Mouse (Mus musculus): Measurements from ENCODE around the gene Gm49345. TPM values are rescaled to one million over a fixed set of nuclear protein-coding genes. Genes with fewer than 3 reads are reported as not detected.
A peak's percentile ranks its signal among the peaks of the same experiment; 100 is the strongest.

Gm49345 gene
- total RNA-seq (2017) = not detected in 2 replicates

DNA sequence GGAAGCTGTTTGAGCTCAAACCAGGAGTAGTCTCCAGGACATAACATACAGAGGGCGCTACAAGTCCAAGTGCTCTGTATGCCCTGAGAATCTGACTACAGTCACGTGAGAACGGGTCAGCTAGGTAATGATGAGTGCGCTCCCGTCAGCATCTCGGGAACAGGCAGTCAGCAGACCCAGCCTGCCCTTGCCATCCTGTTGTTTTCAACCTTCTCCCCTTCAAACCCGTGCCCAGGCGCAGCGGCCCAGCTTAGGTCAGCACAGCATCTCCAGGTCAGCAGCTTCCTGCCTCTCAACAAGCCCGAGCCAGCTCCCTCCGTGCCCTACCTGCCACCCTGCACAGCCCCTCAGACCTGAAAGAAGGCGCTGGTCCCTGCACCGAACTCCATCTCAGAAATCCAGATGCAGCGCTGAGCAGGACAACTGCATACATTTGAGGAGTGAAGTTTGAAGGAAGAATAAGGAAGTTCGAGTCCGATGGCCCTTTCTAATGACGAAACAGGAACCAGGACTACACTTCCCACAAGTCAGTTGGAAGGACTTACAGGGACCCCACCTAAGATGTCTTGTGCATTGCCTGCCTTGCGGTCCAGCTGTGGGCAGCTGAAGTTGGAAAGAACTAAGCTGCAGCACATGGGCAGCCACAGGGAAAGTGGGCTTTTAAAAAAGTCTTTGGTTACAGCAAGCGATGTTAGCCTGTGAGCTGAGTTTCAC lies at the start of gene Gm49345, which contains the start of gene Zfp729a:
Gm49345 (minus strand) TSS at position 476 of the 714 bp plus-strand sequence.
Zfp729a (minus strand) TSS at position 498 of the 714 bp plus-strand sequence.
- peak; percentile 98 to 99 for ATAC-seq (replicated peaks in 1 of 2; ENCODE audit: insufficient read depth in 1 of 2, low FRiP score in 2 of 2, low TSS enrichment in 1 of 2, low read depth in 1 of 2, poor library complexity in 2 of 2, severe bottlenecking in 2 of 2)

GRCm38 (mm10) chr13:67686971-67687370 lies 49.4 kb upstream of the Gm49345 start, which contains the start of gene Zfp738:
Zfp738 (minus strand) TSS chr13:67687071.
- ATAC-seq (replicated peaks in 1 of 2; ENCODE audit: insufficient read depth in 1 of 2, low FRiP score in 2 of 2, low TSS enrichment in 1 of 2, low read depth in 1 of 2, poor library complexity in 2 of 2, severe bottlenecking in 2 of 2) = no peak

GRCm38 (mm10) chr13:67683841-67684240 lies 46.3 kb upstream of the Gm49345 start:
- peak in 1 of 2 experiments; percentile 19; a peak in 1 of 4 replicates for ATAC-seq (replicated peaks in 1 of 2; ENCODE audit: insufficient read depth in 1 of 2, low FRiP score in 2 of 2, low TSS enrichment in 1 of 2, low read depth in 1 of 2, poor library complexity in 2 of 2, severe bottlenecking in 2 of 2)

DNA sequence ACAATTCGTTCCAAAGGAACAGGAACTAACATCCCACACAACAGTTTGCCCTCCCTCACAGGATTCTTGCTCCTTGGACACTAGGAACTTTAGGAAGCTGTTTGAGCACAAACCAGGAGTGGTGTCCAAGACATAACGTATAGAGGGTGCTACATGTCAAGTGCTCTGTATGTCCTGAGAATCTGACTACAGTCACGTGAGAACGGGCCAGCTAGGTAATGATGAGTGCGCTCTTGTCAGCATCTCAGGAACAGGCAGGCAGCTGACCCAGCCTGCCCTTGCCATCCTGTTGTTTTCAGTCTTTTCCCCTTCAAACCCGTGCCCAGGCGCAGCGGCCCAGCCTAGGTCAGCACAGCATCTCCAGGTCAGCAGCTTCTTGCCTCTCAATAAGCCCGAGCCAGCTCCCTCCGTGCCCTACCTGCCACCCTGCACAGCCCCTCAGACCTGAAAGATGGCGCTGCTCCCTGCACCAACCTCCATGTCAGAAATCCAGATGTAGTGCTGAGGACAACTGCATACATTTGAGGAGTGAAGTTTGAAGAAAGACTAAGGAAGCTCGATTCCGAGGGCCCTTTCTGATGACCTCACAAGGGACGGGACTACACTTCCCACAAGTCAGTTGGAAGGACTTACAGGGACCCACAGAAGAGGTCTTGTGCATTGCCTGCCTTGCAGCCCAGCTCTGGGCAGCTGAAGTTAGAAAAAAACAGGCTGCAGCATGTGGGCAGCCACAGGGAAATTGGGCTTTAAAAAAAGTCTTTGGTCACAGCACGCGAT lies 45.6 kb upstream of the Gm49345 start:
- ATAC-seq (replicated peaks in 1 of 2; ENCODE audit: insufficient read depth in 1 of 2, low FRiP score in 2 of 2, low TSS enrichment in 1 of 2, low read depth in 1 of 2, poor library complexity in 2 of 2, severe bottlenecking in 2 of 2) = peak; percentile 100

DNA sequence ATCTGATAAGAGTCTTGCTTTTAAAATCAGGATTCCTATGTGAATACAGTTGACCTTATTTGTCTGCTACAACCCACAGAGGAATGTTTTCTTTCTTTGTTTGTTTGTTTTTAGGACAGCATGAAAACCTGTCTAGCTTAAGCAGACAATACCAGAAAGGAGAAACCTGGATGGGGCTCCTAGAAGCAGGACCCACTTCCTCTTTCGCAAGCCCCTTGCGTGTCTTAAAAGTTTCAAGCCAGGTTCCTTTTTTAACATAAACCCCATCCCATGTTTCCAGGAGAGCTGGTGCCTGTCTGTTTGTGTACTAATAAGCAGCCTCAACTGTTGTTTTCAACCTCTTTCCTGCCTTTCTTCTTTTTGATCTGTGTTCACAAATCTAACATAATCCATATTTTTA lies 37.3 kb upstream of the Gm49345 start:
- no peak for ATAC-seq (replicated peaks in 1 of 2; ENCODE audit: insufficient read depth in 1 of 2, low FRiP score in 2 of 2, low TSS enrichment in 1 of 2, low read depth in 1 of 2, poor library complexity in 2 of 2, severe bottlenecking in 2 of 2)

DNA sequence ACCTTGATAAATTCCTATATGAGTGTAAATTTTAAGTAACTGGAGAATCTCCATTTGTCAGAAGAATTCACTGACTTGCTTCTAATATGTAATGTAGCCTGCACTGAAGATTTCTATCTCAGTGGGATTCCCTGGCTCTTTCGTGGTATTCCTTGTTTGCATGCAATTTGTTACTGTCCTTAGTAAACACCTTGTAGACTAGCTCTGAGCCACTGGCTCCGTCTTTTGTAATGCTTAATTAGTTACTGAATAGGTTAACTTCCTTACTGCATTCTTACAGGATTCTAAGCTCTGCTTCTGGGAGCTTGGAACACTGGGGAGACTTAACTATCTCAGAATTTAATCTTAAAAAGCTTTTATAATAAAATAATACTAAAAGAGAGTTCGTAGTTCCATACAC lies 14.9 kb upstream of the Gm49345 start:
- no peak for ATAC-seq (replicated peaks in 1 of 2; ENCODE audit: insufficient read depth in 1 of 2, low FRiP score in 2 of 2, low TSS enrichment in 1 of 2, low read depth in 1 of 2, poor library complexity in 2 of 2, severe bottlenecking in 2 of 2)

DNA sequence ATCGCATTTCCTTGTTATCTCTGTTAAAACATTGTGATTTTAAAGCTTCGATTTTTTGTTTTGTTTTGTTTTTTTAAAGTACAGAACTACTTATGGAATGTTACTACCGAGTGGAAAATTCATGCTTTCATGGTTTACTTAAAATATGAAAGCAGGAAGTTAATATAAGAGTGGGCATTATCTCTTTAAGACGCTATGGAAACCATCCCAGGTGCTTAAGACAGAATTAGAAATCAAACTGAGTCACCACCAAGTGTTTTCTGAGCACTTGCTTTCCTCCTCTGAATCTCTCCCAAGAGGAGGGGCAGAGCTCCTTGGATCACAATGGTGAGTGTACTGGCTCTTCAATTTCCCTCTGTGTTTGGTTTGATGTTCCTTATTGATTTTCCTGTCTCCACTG lies 27.5 kb downstream of the Gm49345 start:
- no peak for ATAC-seq (replicated peaks in 1 of 2; ENCODE audit: insufficient read depth in 1 of 2, low FRiP score in 2 of 2, low TSS enrichment in 1 of 2, low read depth in 1 of 2, poor library complexity in 2 of 2, severe bottlenecking in 2 of 2)

DNA sequence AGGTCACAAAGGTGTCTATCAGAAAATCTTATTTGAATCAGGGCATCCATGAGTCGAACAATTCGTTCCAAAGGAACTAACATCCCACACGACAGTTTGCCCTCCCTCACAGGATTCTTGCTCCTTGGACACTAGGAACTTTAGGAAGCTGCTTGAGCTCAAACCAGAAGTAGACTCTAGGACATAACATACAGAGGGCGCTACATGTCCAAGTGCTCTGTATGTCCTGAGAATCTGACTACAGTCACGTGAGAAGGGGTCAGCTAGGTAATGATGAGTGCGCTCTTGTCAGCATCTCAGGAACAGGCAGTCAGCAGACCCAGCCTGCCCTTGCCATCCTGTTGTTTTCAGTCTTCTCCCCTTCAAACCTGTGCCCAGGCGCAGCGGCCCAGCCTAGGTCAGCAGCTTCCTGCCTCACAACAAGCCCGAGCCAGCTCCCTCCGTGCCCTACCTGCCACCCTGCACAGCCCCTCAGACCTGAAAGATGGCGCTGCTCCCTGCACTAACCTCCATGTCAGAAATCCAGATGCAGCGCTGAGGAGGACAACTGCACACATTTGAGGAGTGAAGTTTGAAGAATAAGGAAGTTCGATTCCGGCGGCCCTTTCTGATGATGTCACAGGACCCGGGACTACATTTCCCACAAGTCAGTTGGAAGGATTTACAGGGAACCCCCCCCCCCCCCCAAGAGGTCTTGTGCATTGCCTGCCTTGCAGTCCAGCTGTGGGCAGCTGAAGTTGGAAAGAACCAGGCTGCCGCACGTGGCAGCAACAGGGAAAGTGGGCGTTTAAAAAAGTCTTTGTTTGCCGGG lies 28.3 kb downstream of the Gm49345 start, which contains the start of gene Zfp729b:
Zfp729b (minus strand) TSS at position 642 of the 811 bp plus-strand sequence.
- peak; percentile 92 to 94 for ATAC-seq (replicated peaks in 1 of 2; ENCODE audit: insufficient read depth in 1 of 2, low FRiP score in 2 of 2, low TSS enrichment in 1 of 2, low read depth in 1 of 2, poor library complexity in 2 of 2, severe bottlenecking in 2 of 2)

DNA sequence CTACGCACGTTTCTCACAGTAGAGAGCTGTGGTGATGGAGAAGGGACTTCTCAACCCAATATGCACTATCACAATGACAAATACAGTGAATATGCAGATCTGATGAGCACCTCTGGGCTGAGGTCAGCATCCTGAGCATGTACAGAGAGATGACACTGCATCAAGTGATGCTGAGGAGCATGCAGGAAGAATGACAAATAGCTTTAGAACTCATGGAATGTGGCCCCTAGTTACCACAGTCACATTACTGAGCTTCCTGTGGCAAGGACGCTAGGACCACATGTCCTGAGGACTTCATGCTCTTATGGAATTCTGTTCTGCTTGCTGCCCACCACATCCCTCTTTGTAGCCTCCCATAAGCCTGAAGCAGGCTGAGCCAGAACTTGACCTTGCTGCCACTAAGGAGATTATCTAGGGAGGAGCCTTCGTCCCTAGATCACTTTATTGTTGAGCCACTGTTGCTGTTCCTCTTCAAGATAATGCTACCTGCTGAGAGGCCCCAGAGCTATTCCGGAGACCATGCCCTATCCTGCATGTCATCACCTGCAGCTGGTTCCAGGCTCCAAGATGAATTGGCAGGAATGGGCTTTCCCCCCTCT lies 64.9 kb downstream of the Gm49345 start:
- ATAC-seq (replicated peaks in 1 of 2; ENCODE audit: insufficient read depth in 1 of 2, low FRiP score in 2 of 2, low TSS enrichment in 1 of 2, low read depth in 1 of 2, poor library complexity in 2 of 2, severe bottlenecking in 2 of 2) = no peak

GRCm38 (mm10) chr13:67553730-67554129 lies 83.8 kb downstream of the Gm49345 start, which contains the start of gene Zfp748:
Zfp748 (minus strand) TSS chr13:67553830.
- ATAC-seq (replicated peaks in 1 of 2; ENCODE audit: insufficient read depth in 1 of 2, low FRiP score in 2 of 2, low TSS enrichment in 1 of 2, low read depth in 1 of 2, poor library complexity in 2 of 2, severe bottlenecking in 2 of 2) = no peak

- ATAC-seq (replicated peaks in 1 of 2; ENCODE audit: insufficient read depth in 1 of 2, low FRiP score in 2 of 2, low TSS enrichment in 1 of 2, low read depth in 1 of 2, poor library complexity in 2 of 2, severe bottlenecking in 2 of 2) = peak; percentile 99
These were observed 84.8 kb downstream of the Gm49345 start for GRCm38 (mm10) chr13:67552505-67553346.

DNA sequence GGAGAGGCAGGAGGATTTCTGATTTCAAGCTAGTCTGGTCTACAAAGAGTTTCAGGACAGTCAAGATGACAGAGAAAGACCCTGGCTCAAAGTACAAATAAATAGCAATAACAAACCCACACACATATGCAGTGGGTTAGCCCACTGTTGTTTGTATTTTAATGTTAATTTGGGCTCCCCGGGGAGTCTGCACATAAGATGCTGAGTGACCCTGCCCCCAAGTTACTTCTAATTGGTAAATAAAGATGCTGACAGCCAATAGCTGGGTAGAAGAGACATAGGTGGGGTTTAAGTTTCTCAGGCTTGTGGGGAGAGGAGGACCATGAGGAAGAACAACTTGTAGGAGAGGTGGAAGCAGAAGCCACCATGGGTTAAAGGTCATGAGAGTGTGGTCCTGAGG lies 91.6 kb downstream of the Gm49345 start:
- ATAC-seq (replicated peaks in 1 of 2; ENCODE audit: insufficient read depth in 1 of 2, low FRiP score in 2 of 2, low TSS enrichment in 1 of 2, low read depth in 1 of 2, poor library complexity in 2 of 2, severe bottlenecking in 2 of 2) = no peak

Other genes with a start within 250 kb of the Gm49345 start
- 7.4 and 13.6 TPM in 2 replicates for gene Zfp429, start 237.9 kb downstream of the Gm49345 start, total RNA-seq (2017)
- 3.0 and 16.1 TPM in 2 replicates for gene Zfp459, start 216.4 kb downstream of the Gm49345 start, total RNA-seq (2017)
- gene Zfp874a, start 186.1 kb downstream of the Gm49345 start, total RNA-seq (2017) = 19.6 and 21.8 TPM in 2 replicates
- 9.2 and 14.7 TPM in 2 replicates for gene Zfp874b, start 153.5 kb downstream of the Gm49345 start, total RNA-seq (2017)
- gene Zfp58, start 137.2 kb downstream of the Gm49345 start, total RNA-seq (2017) = 9.8 and 22.2 TPM in 2 replicates
- gene Gm26965, start 111.6 kb downstream of the Gm49345 start, total RNA-seq (2017) = not detected in 2 replicates
- gene Zfp87, start 111.6 kb downstream of the Gm49345 start, total RNA-seq (2017) = 27.1 and 31.8 TPM in 2 replicates
- 13.8 and 34.3 TPM in 2 replicates for gene Zfp748, start 83.9 kb downstream of the Gm49345 start, total RNA-seq (2017)
- 23.4 and 31.7 TPM in 2 replicates for gene Zfp729b, start 28.1 kb downstream of the Gm49345 start, total RNA-seq (2017)
- 17.4 and 21.3 TPM in 2 replicates for gene Zfp729a, start within 50 bp of the Gm49345 start, total RNA-seq (2017)
- 32.5 and 35.5 TPM in 2 replicates for gene Zfp738, start 49.3 kb upstream of the Gm49345 start, total RNA-seq (2017)
- 23.2 and 29.6 TPM in 2 replicates for gene Zfp65, start 91.4 kb upstream of the Gm49345 start, total RNA-seq (2017)
- 8.0 and 13.4 TPM in 2 replicates for gene Zfp85, start 117.5 kb upstream of the Gm49345 start, total RNA-seq (2017)
- 3.4 and 5.8 TPM in 2 replicates for gene Zfp493, start 141.9 kb upstream of the Gm49345 start, total RNA-seq (2017)
- 9.3 and 12.4 TPM in 2 replicates for gene Zfp273, start 176.0 kb upstream of the Gm49345 start, total RNA-seq (2017)
- 4.0 TPM in 1 of 2 replicates, not detected in the other for gene Gm10037, start 193.3 kb upstream of the Gm49345 start, total RNA-seq (2017)
- not detected in 2 replicates for gene BC048507, start 225.6 kb upstream of the Gm49345 start, total RNA-seq (2017)